Mouse (Mus musculus) heart, postnatal 36 days (tissue): ENCODE measurements around the gene Vmn1r215. TPM values are rescaled to one million over a fixed set of nuclear protein-coding genes. Genes with fewer than 3 reads are reported as not detected.
"Not testable (repeated sequence)": the region's sequence is repeated elsewhere in the genome, so short reads cannot be mapped to it uniquely, and the experiment has no call there.

Experiments used
- DNase-seq, 2 experiments: peaks; one replicate each; pipeline ENCODE4 v3.0.0; 2021 to 2022
- intact Hi-C: fragments of 180-260 bp; cut with DNase I; formaldehyde crosslinking; loops from one replicate; pipeline ENCODE4 v1.15.1; 2025
- total RNA-seq, 2 experiments: library from RNA; stranded (reverse); gene quantifications; 2 replicates each; pipeline ENCODE4 v1.2.3; 2021

The Vmn1r215 gene
- total RNA-seq = not detected

- no peak for DNase-seq
- intact Hi-C loops = no loop called here
Observed at GRCm38 (mm10) chr13:23067725-23068124, at the start of gene Vmn1r215. Gene Vmn1r215 (plus strand): TSS chr13:23068025.

DNA sequence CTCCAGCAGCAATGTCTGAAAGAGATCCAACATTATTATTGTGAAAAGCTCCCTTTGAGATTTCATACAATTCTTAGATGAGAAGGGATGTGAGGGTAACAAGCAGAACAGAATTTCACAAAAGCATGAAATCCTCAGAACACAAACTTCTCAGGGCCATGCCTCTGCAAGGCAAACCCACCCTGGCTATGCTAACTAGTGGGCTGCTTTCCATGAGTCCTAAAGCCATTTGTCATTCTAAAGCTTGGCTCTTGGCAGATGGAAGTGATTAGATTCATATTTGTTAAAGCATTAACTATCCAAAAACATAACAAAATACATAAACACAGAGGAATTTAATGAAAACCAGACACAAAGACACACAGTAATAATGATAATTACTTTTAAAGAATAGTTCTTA, 49.7 kb upstream of the Vmn1r215 start:
- intact Hi-C loops = no loop called here
- no peak for DNase-seq

DNA sequence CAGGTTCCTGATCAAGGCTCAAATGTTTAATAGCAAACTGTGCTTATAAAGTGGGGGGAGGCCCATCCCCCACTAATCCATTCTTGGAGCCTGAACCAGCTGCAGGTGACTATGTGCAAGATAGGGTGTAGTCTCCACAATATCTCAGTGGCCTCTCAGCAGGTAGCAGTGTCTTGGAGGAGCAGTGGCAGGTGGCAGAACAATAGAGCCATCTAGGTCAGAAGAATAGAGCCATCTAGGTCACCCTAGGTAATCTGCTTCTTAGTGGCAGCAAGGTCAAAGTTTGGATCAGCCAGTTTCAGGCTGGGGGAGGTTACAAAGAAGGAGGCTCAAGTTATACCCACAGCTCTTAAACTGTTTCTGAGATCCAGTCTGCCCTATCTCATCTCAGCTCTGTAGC, 43.0 kb upstream of the Vmn1r215 start:
- intact Hi-C loops = no loop called here
- DNase-seq = no peak

- intact Hi-C loops = no loop called here
Observed at GRCm38 (mm10) chr13:23030118-23030517, 37.7 kb upstream of the Vmn1r215 start, which contains the start of gene Vmn1r214. Gene Vmn1r214 (plus strand): TSS chr13:23030418.

DNA sequence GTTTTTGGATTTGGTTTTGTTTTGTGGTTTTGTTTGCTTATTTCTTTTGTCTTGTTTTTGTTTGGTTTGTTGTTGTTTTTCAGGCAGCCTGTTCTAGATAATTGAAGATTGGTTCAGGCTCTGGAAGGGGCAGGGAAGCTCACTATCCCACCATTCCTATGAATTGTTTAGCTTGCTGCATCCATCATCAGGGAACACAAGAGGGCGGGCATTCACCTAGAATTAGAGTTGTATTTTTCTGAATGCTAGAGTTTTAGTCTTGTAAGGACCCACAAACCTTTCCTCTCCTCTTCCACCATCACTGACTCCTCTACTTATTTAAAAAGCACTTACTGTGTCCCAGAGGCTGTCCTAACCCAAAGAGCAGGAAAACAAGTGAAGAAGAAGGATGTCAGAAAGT, 10.0 kb upstream of the Vmn1r215 start:
- intact Hi-C loops = no loop called here
- DNase-seq = no peak

More at GRCm38 (mm10) chr13:23030118-23030517, 37.7 kb upstream of the Vmn1r215 start, which contains the start of gene Vmn1r214:
- no peak for DNase-seq

DNA sequence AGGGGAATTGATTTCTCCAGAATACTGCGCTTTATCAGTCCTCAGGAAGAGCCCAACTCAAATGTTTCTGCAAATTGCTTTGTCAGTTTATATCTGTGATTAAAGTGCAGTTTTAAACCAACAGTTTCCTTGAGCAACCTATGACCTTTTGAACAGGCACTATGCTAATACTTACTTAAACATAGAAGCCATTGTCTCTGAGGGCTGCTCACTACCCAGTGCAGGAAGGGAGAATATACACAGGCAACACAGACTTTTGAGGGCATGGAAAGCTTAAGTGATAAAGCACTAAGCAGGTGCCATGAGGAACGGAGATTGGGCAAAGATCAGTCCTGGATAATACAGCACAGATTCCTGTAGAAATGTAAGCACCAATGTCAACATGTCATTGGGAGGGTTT, 1.5 kb downstream of the Vmn1r215 start:
- DNase-seq = no peak
- intact Hi-C loops = no loop called here

GRCm38 (mm10) chr13:23094386-23094785, 26.6 kb downstream of the Vmn1r215 start:
- intact Hi-C loops = no loop called here
- DNase-seq = no peak

GRCm38 (mm10) chr13:23118126-23118525, 50.3 kb downstream of the Vmn1r215 start, which contains the start of gene Vmn1r217:
Gene Vmn1r217 (minus strand): TSS chr13:23118226.
- intact Hi-C loops = not testable (repeated sequence)

DNA sequence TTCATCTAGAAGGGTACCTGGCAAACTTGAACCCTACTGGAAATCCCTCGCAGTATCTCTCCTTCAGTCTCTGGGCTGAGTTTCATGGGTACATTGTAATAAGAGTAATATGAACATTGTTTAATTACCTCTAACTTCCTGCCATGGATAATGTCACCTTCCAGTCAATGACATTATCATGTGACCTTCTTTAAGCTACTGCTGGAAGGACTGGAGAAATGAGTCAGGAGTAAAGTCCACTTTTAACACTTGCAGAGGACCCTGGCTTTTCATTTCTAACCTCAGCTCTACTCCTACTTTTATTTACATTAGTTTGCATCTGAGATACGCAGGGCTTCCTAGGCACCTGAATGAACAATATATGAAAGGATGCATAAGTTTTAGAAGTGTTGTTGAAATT, 52.8 kb downstream of the Vmn1r215 start:
- intact Hi-C loops = no loop called here
- no peak for DNase-seq

More at GRCm38 (mm10) chr13:23118126-23118525, 50.3 kb downstream of the Vmn1r215 start, which contains the start of gene Vmn1r217:
- not testable (repeated sequence) for DNase-seq

Other genes with a start within 250 kb of the Vmn1r215 start
- gene Vmn1r210, start 236.7 kb upstream of the Vmn1r215 start, total RNA-seq = not detected
- gene Vmn1r211, start 210.5 kb upstream of the Vmn1r215 start, total RNA-seq = not detected
- gene Vmn1r212, start 183.8 kb upstream of the Vmn1r215 start, total RNA-seq = not detected
- gene Vmn1r213, start 60.4 kb upstream of the Vmn1r215 start, total RNA-seq = not detected
- not detected for gene Vmn1r214, start 37.6 kb upstream of the Vmn1r215 start, total RNA-seq
- not detected for gene Vmn1r217, start 50.2 kb downstream of the Vmn1r215 start, total RNA-seq
- not detected for gene Vmn1r218, start 65.1 kb downstream of the Vmn1r215 start, total RNA-seq
- gene Vmn1r219, start 91.3 kb downstream of the Vmn1r215 start, total RNA-seq = not detected
- gene Vmn1r220, start 120.0 kb downstream of the Vmn1r215 start, total RNA-seq = not detected
- not detected for gene Vmn1r221, start 146.1 kb downstream of the Vmn1r215 start, total RNA-seq
- gene Vmn1r222, start 167.9 kb downstream of the Vmn1r215 start, total RNA-seq = not detected
- not detected for gene Vmn1r223, start 179.1 kb downstream of the Vmn1r215 start, total RNA-seq